Mouse (Mus musculus): ENCODE measurements around the gene Dennd4a. TPM values are rescaled to one million over a fixed set of nuclear protein-coding genes. Genes with fewer than 3 reads are reported as not detected.

The Dennd4a gene
- polyA plus RNA-seq (2014; fragmentation: Nextera tagmentation; extraction: Ambion mirVana): 12.4 and 12.7 TPM in 2 replicates

- peak within 1 kb of the TSS; percentile 61 for H3K4me2 ChIP-seq (replicated peaks)
- H3K9ac ChIP-seq: peak within 1 kb of the TSS; percentile 82
- H3K36me3 ChIP-seq (replicated peaks; ENCODE audit: control insufficient read depth, insufficient read depth): no peaks in the 10 kb centered on the region
- no peaks in the 10 kb centered on the region for H3K27me3 ChIP-seq (ENCODE audit: control insufficient read depth, insufficient read depth, low read length)
- H3K9me3 ChIP-seq (ENCODE audit: control insufficient read depth, low read length): no peaks in the 10 kb centered on the region
- peak; percentile 99 for ATAC-seq (ENCODE audit: low FRiP score)
- H3K4me3 ChIP-seq (replicated peaks; ENCODE audit: low read length): peak within 1 kb of the TSS; percentile 83
- H3K27ac ChIP-seq: peak within 1 kb of the TSS; percentile 99
- under 1% methylated on average over 48 of the region's 51 CpGs for WGBS
- peak; percentile 98 for DNase-seq (ENCODE audit: low spot score)
- H3K4me1 ChIP-seq (replicated peaks; ENCODE audit: control insufficient read depth, insufficient read depth, low read length): peaks cover 13% of the 10 kb centered on the region
Measured at GRCm38 (mm10) chr9:64810822-64811537, at the start of gene Dennd4a. Gene Dennd4a, plus strand, starts transcription at chr9:64811340.

- DNase-seq (ENCODE audit: low spot score): no peak
- WGBS: 94% methylated on average over 2 of the region's 2 CpGs
- no peak overlapping the region for H3K4me3 ChIP-seq (replicated peaks; ENCODE audit: low read length)
- H3K9ac ChIP-seq: no peak overlapping the region
- no peak for ATAC-seq (ENCODE audit: low FRiP score)
- no peak overlapping the region for H3K27ac ChIP-seq
- H3K27me3 ChIP-seq (ENCODE audit: control insufficient read depth, insufficient read depth, low read length): no peaks in the 10 kb centered on the region
- H3K4me2 ChIP-seq (replicated peaks): no peak overlapping the region
- no peaks in the 10 kb centered on the region for H3K36me3 ChIP-seq (replicated peaks; ENCODE audit: control insufficient read depth, insufficient read depth)
- H3K9me3 ChIP-seq (ENCODE audit: control insufficient read depth, low read length): no peaks in the 10 kb centered on the region
- no peaks in the 10 kb centered on the region for H3K4me1 ChIP-seq (replicated peaks; ENCODE audit: control insufficient read depth, insufficient read depth, low read length)
Measured at GRCm38 (mm10) chr9:64764824-64765223, 46.3 kb upstream of the Dennd4a start.

- no peak overlapping the region for H3K4me2 ChIP-seq (replicated peaks)
- H3K36me3 ChIP-seq (replicated peaks; ENCODE audit: control insufficient read depth, insufficient read depth): no peaks in the 10 kb centered on the region
- ATAC-seq (ENCODE audit: low FRiP score) (no peak), DNase-seq (ENCODE audit: low spot score) (no peak)
- no peak overlapping the region for H3K27ac ChIP-seq
- no peak overlapping the region for H3K4me3 ChIP-seq (replicated peaks; ENCODE audit: low read length)
- WGBS: 83% methylated on average over 3 of the region's 3 CpGs
- no peaks in the 10 kb centered on the region for H3K27me3 ChIP-seq (ENCODE audit: control insufficient read depth, insufficient read depth, low read length)
- 0 out of 2 replicates have a peak, but pooled peaks cover 6% of the 10 kb centered on the region for H3K4me1 ChIP-seq (replicated peaks; ENCODE audit: control insufficient read depth, insufficient read depth, low read length)
- H3K9ac ChIP-seq: no peak overlapping the region
- no peaks in the 10 kb centered on the region for H3K9me3 ChIP-seq (ENCODE audit: control insufficient read depth, low read length)
Measured at GRCm38 (mm10) chr9:64766136-64766535, 45.0 kb upstream of the Dennd4a start.

- H3K27me3 ChIP-seq (ENCODE audit: control insufficient read depth, insufficient read depth, low read length): no peaks in the 10 kb centered on the region
- no peaks in the 10 kb centered on the region for H3K36me3 ChIP-seq (replicated peaks; ENCODE audit: control insufficient read depth, insufficient read depth)
- 66% methylated on average over 1 of the region's 1 CpGs for WGBS
- ATAC-seq (ENCODE audit: low FRiP score) (no peak), DNase-seq (ENCODE audit: low spot score) (no peak)
- H3K4me1 ChIP-seq (replicated peaks; ENCODE audit: control insufficient read depth, insufficient read depth, low read length): peaks cover 9% of the 10 kb centered on the region; the same call in 1 of the 2 replicates
- no peak overlapping the region for H3K9ac ChIP-seq
- no peak overlapping the region for H3K27ac ChIP-seq
- H3K4me3 ChIP-seq (replicated peaks; ENCODE audit: low read length): no peak overlapping the region
- H3K9me3 ChIP-seq (ENCODE audit: control insufficient read depth, low read length): no peaks in the 10 kb centered on the region
- no peak overlapping the region for H3K4me2 ChIP-seq (replicated peaks)
Measured at GRCm38 (mm10) chr9:64767796-64768195, 43.3 kb upstream of the Dennd4a start.

GRCm38 (mm10) chr9:64769066-64769695 is 42.0 kb upstream of the Dennd4a start:
- H3K4me1 ChIP-seq (replicated peaks; ENCODE audit: control insufficient read depth, insufficient read depth, low read length): peaks cover 10% of the 10 kb centered on the region; the same call in 1 of the 2 replicates
- peak; percentile 60 for DNase-seq (ENCODE audit: low spot score)
- no peak overlapping the region for H3K9ac ChIP-seq
- no peak overlapping the region for H3K27ac ChIP-seq
- WGBS: 37% methylated on average over 9 of the region's 9 CpGs
- no peaks in the 10 kb centered on the region for H3K27me3 ChIP-seq (ENCODE audit: control insufficient read depth, insufficient read depth, low read length)
- no peaks in the 10 kb centered on the region for H3K9me3 ChIP-seq (ENCODE audit: control insufficient read depth, low read length)
- no peak for ATAC-seq (ENCODE audit: low FRiP score)
- no peak overlapping the region for H3K4me2 ChIP-seq (replicated peaks)
- H3K36me3 ChIP-seq (replicated peaks; ENCODE audit: control insufficient read depth, insufficient read depth): no peaks in the 10 kb centered on the region
- H3K4me3 ChIP-seq (replicated peaks; ENCODE audit: low read length): no peak overlapping the region

- 91% methylated on average over 6 of the region's 6 CpGs for WGBS
- ATAC-seq (ENCODE audit: low FRiP score) (no peak), DNase-seq (ENCODE audit: low spot score) (no peak)
- no peak overlapping the region for H3K4me2 ChIP-seq (replicated peaks)
- H3K9me3 ChIP-seq (ENCODE audit: control insufficient read depth, low read length): no peaks in the 10 kb centered on the region
- H3K36me3 ChIP-seq (replicated peaks; ENCODE audit: control insufficient read depth, insufficient read depth): no peaks in the 10 kb centered on the region
- H3K27ac ChIP-seq: no peak overlapping the region
- H3K4me3 ChIP-seq (replicated peaks; ENCODE audit: low read length): no peak overlapping the region
- peaks cover 15% of the 10 kb centered on the region; the same call in 1 of the 2 replicates for H3K4me1 ChIP-seq (replicated peaks; ENCODE audit: control insufficient read depth, insufficient read depth, low read length)
- no peak overlapping the region for H3K9ac ChIP-seq
- H3K27me3 ChIP-seq (ENCODE audit: control insufficient read depth, insufficient read depth, low read length): no peaks in the 10 kb centered on the region
Measured at GRCm38 (mm10) chr9:64769911-64770310, 41.2 kb upstream of the Dennd4a start.

GRCm38 (mm10) chr9:64770411-64770849 is 40.7 kb upstream of the Dennd4a start:
- H3K9ac ChIP-seq: no peak overlapping the region
- H3K4me2 ChIP-seq (replicated peaks): no peak overlapping the region
- H3K4me3 ChIP-seq (replicated peaks; ENCODE audit: low read length): no peak overlapping the region
- H3K27me3 ChIP-seq (ENCODE audit: control insufficient read depth, insufficient read depth, low read length): no peaks in the 10 kb centered on the region
- DNase-seq (ENCODE audit: low spot score) (no peak), ATAC-seq (ENCODE audit: low FRiP score) (no peak)
- no peak overlapping the region for H3K27ac ChIP-seq
- 74% methylated on average over 5 of the region's 5 CpGs for WGBS
- H3K36me3 ChIP-seq (replicated peaks; ENCODE audit: control insufficient read depth, insufficient read depth): no peaks in the 10 kb centered on the region
- H3K4me1 ChIP-seq (replicated peaks; ENCODE audit: control insufficient read depth, insufficient read depth, low read length): peaks cover 15% of the 10 kb centered on the region; the same call in 1 of the 2 replicates
- no peaks in the 10 kb centered on the region for H3K9me3 ChIP-seq (ENCODE audit: control insufficient read depth, low read length)

- 42% methylated on average over 5 of the region's 5 CpGs for WGBS
- Histone ChIP-seq H3K9me3 (ENCODE audit: control insufficient read depth, low read length) (no peaks in the 10 kb centered on the region), H3K9ac (no peak overlapping the region; the same call in 1 of the 2 replicates), H3K4me3 (replicated peaks; ENCODE audit: low read length) (no peak overlapping the region), H3K36me3 (replicated peaks; ENCODE audit: control insufficient read depth, insufficient read depth) (no peaks in the 10 kb centered on the region), H3K27ac (no peak overlapping the region), H3K4me2 (replicated peaks) (no peak overlapping the region), H3K4me1 (replicated peaks; ENCODE audit: control insufficient read depth, insufficient read depth, low read length) (peaks cover 15% of the 10 kb centered on the region; the same call in 1 of the 2 replicates), H3K27me3 (ENCODE audit: control insufficient read depth, insufficient read depth, low read length) (no peaks in the 10 kb centered on the region)
- peak; percentile 56 for DNase-seq (ENCODE audit: low spot score)
- ATAC-seq (ENCODE audit: low FRiP score): no peak; the same call in 1 of the 2 replicates
Measured at GRCm38 (mm10) chr9:64771236-64771635, 39.9 kb upstream of the Dennd4a start.

GRCm38 (mm10) chr9:64773254-64773653 is 37.9 kb upstream of the Dennd4a start:
- ATAC-seq (ENCODE audit: low FRiP score) (no peak), DNase-seq (ENCODE audit: low spot score) (no peak)
- Histone ChIP-seq H3K27ac (no peak overlapping the region), H3K4me1 (replicated peaks; ENCODE audit: control insufficient read depth, insufficient read depth, low read length) (peaks cover 15% of the 10 kb centered on the region; the same call in 1 of the 2 replicates), H3K9ac (no peak overlapping the region), H3K4me2 (replicated peaks) (no peak overlapping the region), H3K4me3 (replicated peaks; ENCODE audit: low read length) (no peak overlapping the region), H3K36me3 (replicated peaks; ENCODE audit: control insufficient read depth, insufficient read depth) (no peaks in the 10 kb centered on the region), H3K9me3 (ENCODE audit: control insufficient read depth, low read length) (no peaks in the 10 kb centered on the region), H3K27me3 (ENCODE audit: control insufficient read depth, insufficient read depth, low read length) (no peaks in the 10 kb centered on the region)
- 90% methylated on average over 8 of the region's 8 CpGs for WGBS

Data from hindbrain, embryonic 14.5 days (tissue).